Mouse (Mus musculus) midbrain, postnatal 0 days (tissue): ENCODE results near the gene Afap1. TPM values are rescaled to one million over a fixed set of nuclear protein-coding genes. Genes with fewer than 3 reads are reported as not detected.
A peak's percentile ranks its signal among the peaks of the same experiment; 100 is the strongest.

Source experiments
- ATAC-seq: fragments of 200-750 bp; cut with Nextera tagmentation; 2 replicates; pipeline ENCODE4 v1.8.0; 2017; ENCODE audit warnings: moderate number of reproducible peaks, mild to moderate bottlenecking, moderate TSS enrichment, moderate library complexity; ENCODE audit not compliant: low FRiP score
- DNase-seq: peaks from one replicate; pipeline ENCODE4 v3.0.0-alpha.2; 2015; ENCODE audit warnings: low spot score
- H3K27ac ChIP-seq: fragments of 300-500 bp; sonication (generic); 2 replicates; pipeline ENCODE4 v1.5.1; 2014; ENCODE audit warnings: low read depth, mild to moderate bottlenecking, low read length, mixed read lengths
- H3K27me3 ChIP-seq: fragments of 300-500 bp; sonication (generic); 2 replicates; pipeline ENCODE4 v1.6.1; 2014; ENCODE audit warnings: low read length, control low read depth, mixed read lengths; ENCODE audit not compliant: insufficient read depth
- H3K36me3 ChIP-seq: fragments of 300-500 bp; sonication (generic); 2 replicates; pipeline ENCODE4 v1.6.1; 2014; ENCODE audit warnings: low read length, control low read depth, mixed read lengths; ENCODE audit not compliant: insufficient read depth
- H3K4me1 ChIP-seq: fragments of 300-500 bp; sonication (generic); 2 replicates; pipeline ENCODE4 v1.6.1; 2014; ENCODE audit warnings: mild to moderate bottlenecking, control low read depth, antibody characterized with exemption, low read length, mixed read lengths; ENCODE audit not compliant: insufficient read depth
- H3K4me2 ChIP-seq: fragments of 300-500 bp; sonication (generic); 2 replicates; pipeline ENCODE4 v1.6.1; 2014; ENCODE audit warnings: low read depth, mild to moderate bottlenecking, low read length, mixed read lengths; ENCODE audit not compliant: poor library complexity, severe bottlenecking
- H3K4me3 ChIP-seq: fragments of 300-500 bp; sonication (generic); 2 replicates; pipeline ENCODE4 v1.5.1; 2014; ENCODE audit warnings: low read depth, mild to moderate bottlenecking, low read length, moderate library complexity
- H3K9ac ChIP-seq: fragments of 300-500 bp; sonication (generic); replicated peaks from 2 replicates; pipeline ENCODE4 v1.6.1; 2014; ENCODE audit warnings: mild to moderate bottlenecking, low read length, moderate library complexity, mixed read lengths; ENCODE audit not compliant: poor library complexity, severe bottlenecking
- H3K9me3 ChIP-seq: fragments of 300-500 bp; sonication (generic); 2 replicates; pipeline ENCODE4 v1.6.1; 2016; ENCODE audit warnings: low read length, control low read depth
- CTCF ChIP-seq: IDR thresholded peaks from 2 replicates; pipeline ENCODE4 v1.5.1; 2016; ENCODE audit warnings: antibody characterized with exemption, mild to moderate bottlenecking
- WGBS: fragments of 180-500 bp; shearing (Covaris S2); extraction: QIAGEN DNeasy Blood & Tissue Kit; methylation state at CpG from one replicate; pipeline ENCODE4 v1.1.7; 2014; 5-methylcytosine and 5-hydroxymethylcytosine counted together
- polyA plus RNA-seq: library from polyadenylated mRNA; unstranded; fragments of >200 nt; fragmentation: Nextera tagmentation; extraction: Ambion mirVana; gene quantifications from 2 replicates; pipeline ENCODE4 v1.2.1, GENCODE M21; 2015
- total RNA-seq: library from RNA; depleted of rRNA; stranded (reverse); fragments of >200 nt; gene quantifications from 2 replicates; pipeline ENCODE4 v1.2.3, GENCODE M21; 2014

The Afap1 gene
- total and polyA plus RNA-seq, 2 experiments from 2014 or later: 43.8 to 80.9 TPM

- Histone ChIP-seq H3K27me3 (no peaks in the 10 kb centered on the region), H3K4me3 (no peak overlapping the region), H3K9me3 (no peaks in the 10 kb centered on the region), H3K9ac (no peak overlapping the region), H3K27ac (no peak overlapping the region), H3K4me2 (no peak overlapping the region), H3K4me1 (no peaks in the 10 kb centered on the region), H3K36me3 (peaks cover 47% of the 10 kb centered on the region)
- DNase-seq (peak; percentile 32), ATAC-seq (no peak)
- 74% methylated on average over 12 of the region's 12 CpGs for WGBS
- TF ChIP-seq CTCF: no peak
These were observed 61.1 kb downstream of the Afap1 start for GRCm38 (mm10) chr5:35954055-35954718.

DNA sequence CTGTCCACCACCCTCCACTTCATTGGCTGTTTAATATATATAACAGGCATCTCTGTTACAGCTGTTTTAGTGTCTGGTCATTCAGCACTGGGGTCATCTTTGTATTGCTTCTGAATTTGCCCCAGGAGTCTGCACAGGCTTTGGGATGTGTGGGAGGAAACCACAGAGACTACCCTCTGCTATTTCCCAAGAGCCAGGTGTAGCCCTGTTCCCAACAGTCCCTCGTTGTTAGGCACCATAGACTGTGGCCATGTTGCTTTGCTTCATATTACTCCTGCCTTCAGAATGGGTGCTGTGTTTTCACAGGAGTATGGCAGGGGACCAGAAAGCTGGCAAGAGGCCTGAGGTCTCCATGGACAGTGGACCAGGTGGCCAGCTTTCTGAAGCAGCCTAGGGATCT, 63.1 kb downstream of the Afap1 start:
- ATAC-seq (no peak), DNase-seq (no peak)
- Histone ChIP-seq H3K36me3 (peaks cover 36% of the 10 kb centered on the region), H3K27me3 (no peaks in the 10 kb centered on the region), H3K4me2 (no peak overlapping the region), H3K9me3 (no peaks in the 10 kb centered on the region), H3K9ac (no peak overlapping the region), H3K27ac (no peak overlapping the region), H3K4me1 (no peaks in the 10 kb centered on the region), H3K4me3 (no peak overlapping the region)
- WGBS: 87% methylated on average over 1 of the region's 1 CpGs
- TF ChIP-seq CTCF: no peak

DNA sequence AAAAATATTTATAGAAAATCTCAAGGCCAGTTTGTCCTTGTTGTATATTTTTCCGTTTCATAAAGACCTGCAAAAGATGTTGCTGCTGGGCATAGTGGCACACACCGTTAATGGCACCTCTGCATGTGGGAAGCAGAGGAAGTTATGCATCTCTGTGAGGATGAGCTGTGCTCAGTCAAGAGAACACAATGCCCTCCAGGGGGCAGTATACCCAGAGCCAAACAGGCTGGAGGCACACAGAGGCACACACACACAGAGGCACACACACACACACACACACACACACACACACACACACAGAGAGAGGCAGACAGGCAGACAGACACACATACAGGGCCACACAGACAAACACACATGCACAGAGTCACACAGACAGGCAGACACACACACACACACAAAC, 65.6 kb downstream of the Afap1 start:
- WGBS: 72% methylated on average over 2 of the region's 2 CpGs
- ATAC-seq (no peak), DNase-seq (peak; percentile 59)
- no peak overlapping the region for H3K9ac ChIP-seq
- peaks cover 35% of the 10 kb centered on the region for H3K36me3 ChIP-seq
- no peak overlapping the region for H3K27ac ChIP-seq
- no peak overlapping the region for H3K4me2 ChIP-seq
- H3K4me3 ChIP-seq: no peak overlapping the region
- no peaks in the 10 kb centered on the region for H3K9me3 ChIP-seq
- peak; percentile 63 for TF ChIP-seq CTCF
- H3K4me1 ChIP-seq: no peaks in the 10 kb centered on the region
- H3K27me3 ChIP-seq: no peaks in the 10 kb centered on the region

GRCm38 (mm10) chr5:35960168-35960567, 67.0 kb downstream of the Afap1 start:
- no peaks in the 10 kb centered on the region for H3K27me3 ChIP-seq
- no peaks in the 10 kb centered on the region for H3K4me1 ChIP-seq
- no peak for ATAC-seq
- H3K27ac ChIP-seq: no peak overlapping the region
- H3K4me2 ChIP-seq: no peak overlapping the region
- WGBS: 74% methylated on average over 8 of the region's 8 CpGs
- no peak for DNase-seq
- H3K9me3 ChIP-seq: no peaks in the 10 kb centered on the region
- peaks cover 40% of the 10 kb centered on the region for H3K36me3 ChIP-seq
- H3K4me3 ChIP-seq: no peak overlapping the region
- no peak for TF ChIP-seq CTCF
- H3K9ac ChIP-seq: no peak overlapping the region

DNA sequence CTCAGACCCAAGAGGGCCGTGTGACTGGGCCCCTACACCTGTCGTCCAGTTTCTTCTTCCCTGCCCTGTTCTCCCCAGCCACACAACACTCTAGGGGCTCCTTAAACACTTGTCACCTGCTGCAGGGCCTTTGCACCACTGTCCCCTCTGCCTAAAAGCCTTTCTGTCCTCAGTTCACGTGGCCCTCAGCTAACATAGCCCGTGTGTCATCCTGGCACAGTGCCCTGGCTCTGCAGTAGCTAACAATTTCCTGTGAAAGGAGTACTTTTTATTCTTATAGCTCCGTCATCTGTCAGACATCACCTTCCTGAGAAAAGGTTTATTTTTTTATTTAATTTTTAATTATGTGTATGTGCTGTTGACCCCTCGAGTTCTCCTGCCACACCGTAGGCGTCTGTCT, 68.2 kb downstream of the Afap1 start:
- Histone ChIP-seq H3K27me3 (no peaks in the 10 kb centered on the region), H3K27ac (no peak overlapping the region), H3K4me3 (no peak overlapping the region), H3K4me2 (no peak overlapping the region), H3K36me3 (peaks cover 40% of the 10 kb centered on the region), H3K4me1 (no peaks in the 10 kb centered on the region), H3K9ac (0 out of 2 replicates have a peak overlapping the region, but pooled peaks have one; percentile 4), H3K9me3 (no peaks in the 10 kb centered on the region)
- DNase-seq (no peak), ATAC-seq (no peak)
- no peak for TF ChIP-seq CTCF
- 74% methylated on average over 8 of the region's 8 CpGs for WGBS

DNA sequence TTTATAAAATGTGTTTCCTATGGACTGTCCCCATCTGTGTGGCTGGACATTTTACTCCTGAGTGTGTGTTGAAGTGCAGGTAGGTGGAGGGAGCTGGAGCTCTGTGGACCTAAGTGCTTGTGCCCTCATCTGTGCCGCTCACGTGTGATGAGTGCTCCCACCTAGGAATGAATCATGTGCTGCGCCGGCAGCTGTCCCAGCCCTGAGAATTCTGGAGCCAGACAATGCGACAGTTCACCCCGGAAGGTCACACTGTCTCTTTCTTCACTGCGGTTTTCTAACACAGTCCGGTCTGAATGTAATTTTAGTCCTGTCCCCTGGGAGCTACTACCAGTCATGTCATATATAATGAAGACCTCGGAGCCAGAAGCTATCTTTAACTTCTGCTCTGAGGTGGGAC, 70.5 kb downstream of the Afap1 start:
- H3K4me3 ChIP-seq: no peak overlapping the region
- 80% methylated on average over 9 of the region's 9 CpGs for WGBS

More for the DNA sequence above, 70.5 kb downstream of the Afap1 start:
- peaks cover 40% of the 10 kb centered on the region for H3K36me3 ChIP-seq
- ATAC-seq: no peak
- no peak overlapping the region for H3K27ac ChIP-seq
- no peak for TF ChIP-seq CTCF
- H3K27me3 ChIP-seq: no peaks in the 10 kb centered on the region
- H3K4me2 ChIP-seq: no peak overlapping the region
- no peaks in the 10 kb centered on the region for H3K4me1 ChIP-seq
- no peaks in the 10 kb centered on the region for H3K9me3 ChIP-seq
- DNase-seq: no peak
- H3K9ac ChIP-seq: no peak overlapping the region
